Mouse (Mus musculus) liver, postnatal 0 days (tissue): ENCODE results near the gene Mafk. TPM values are rescaled to one million over a fixed set of nuclear protein-coding genes. Genes with fewer than 3 reads are reported as not detected.

ENCODE experiments used
- ATAC-seq: fragments of 200-750 bp; cut with Nextera tagmentation; 2 replicates; pipeline ENCODE4 v1.8.0; 2017; ENCODE audit warnings: mild to moderate bottlenecking, moderate library complexity
- DNase-seq: peaks from one replicate; pipeline ENCODE4 v3.0.0-alpha.2; 2016
- H3K27ac ChIP-seq: fragments of 300-500 bp; sonication (generic); 2 replicates; pipeline ENCODE4 v1.5.1; 2014; ENCODE audit warnings: antibody characterized with exemption, moderate library complexity, mild to moderate bottlenecking, low read depth
- H3K27me3 ChIP-seq: fragments of 300-500 bp; sonication (generic); 2 replicates; pipeline ENCODE4 v1.6.1; 2014; ENCODE audit warnings: low read length, control low read depth, mixed read lengths; ENCODE audit not compliant: insufficient read depth
- H3K36me3 ChIP-seq: fragments of 300-500 bp; sonication (generic); replicated peaks from 2 replicates; pipeline ENCODE4 v1.6.1; 2014; ENCODE audit warnings: mild to moderate bottlenecking, control low read depth, low read length, moderate library complexity, mixed read lengths; ENCODE audit not compliant: insufficient read depth
- H3K4me1 ChIP-seq: fragments of 300-500 bp; sonication (generic); 2 replicates; pipeline ENCODE4 v1.6.1; 2014; ENCODE audit warnings: antibody characterized with exemption, mild to moderate bottlenecking, control low read depth; ENCODE audit not compliant: insufficient read depth
- H3K4me2 ChIP-seq: fragments of 300-500 bp; sonication (generic); 2 replicates; pipeline ENCODE4 v1.6.1; 2014; ENCODE audit warnings: low read depth, mild to moderate bottlenecking, low read length, moderate library complexity, mixed read lengths
- H3K4me3 ChIP-seq: fragments of 300-500 bp; sonication (generic); 2 replicates; pipeline ENCODE4 v1.5.1; 2014; ENCODE audit warnings: low read depth, low read length
- H3K9ac ChIP-seq: fragments of 300-500 bp; sonication (generic); replicated peaks from 2 replicates; pipeline ENCODE4 v1.6.1; 2014; ENCODE audit warnings: mild to moderate bottlenecking, moderate library complexity
- H3K9me3 ChIP-seq: fragments of 300-500 bp; sonication (generic); 2 replicates; pipeline ENCODE4 v1.6.1; 2016; ENCODE audit warnings: mild to moderate bottlenecking, control low read depth, low read length, mixed read lengths
- CTCF ChIP-seq: sonication (generic); IDR thresholded peaks from 2 replicates; pipeline ENCODE4 v1.5.1; 2016; ENCODE audit warnings: antibody characterized with exemption, low read depth
- EP300 ChIP-seq: IDR thresholded peaks from 2 replicates; pipeline ENCODE4 v1.6.1; 2016; ENCODE audit warnings: antibody characterized with exemption, low read depth, mild to moderate bottlenecking
- WGBS: fragments of 180-500 bp; shearing (Covaris S2); extraction: QIAGEN DNeasy Blood & Tissue Kit; methylation state at CpG from one replicate; pipeline ENCODE4 v1.1.7; 2014; ENCODE audit not compliant: insufficient replicate concordance; 5-methylcytosine and 5-hydroxymethylcytosine counted together
- polyA plus RNA-seq: library from polyadenylated mRNA; unstranded; fragments of >200 nt; fragmentation: Nextera tagmentation; extraction: Ambion mirVana; gene quantifications from 2 replicates; pipeline ENCODE4 v1.2.1, GENCODE M21; 2015

The Mafk gene
- polyA plus RNA-seq, 1 experiment from 2014 or later = 19.1 TPM

DNA sequence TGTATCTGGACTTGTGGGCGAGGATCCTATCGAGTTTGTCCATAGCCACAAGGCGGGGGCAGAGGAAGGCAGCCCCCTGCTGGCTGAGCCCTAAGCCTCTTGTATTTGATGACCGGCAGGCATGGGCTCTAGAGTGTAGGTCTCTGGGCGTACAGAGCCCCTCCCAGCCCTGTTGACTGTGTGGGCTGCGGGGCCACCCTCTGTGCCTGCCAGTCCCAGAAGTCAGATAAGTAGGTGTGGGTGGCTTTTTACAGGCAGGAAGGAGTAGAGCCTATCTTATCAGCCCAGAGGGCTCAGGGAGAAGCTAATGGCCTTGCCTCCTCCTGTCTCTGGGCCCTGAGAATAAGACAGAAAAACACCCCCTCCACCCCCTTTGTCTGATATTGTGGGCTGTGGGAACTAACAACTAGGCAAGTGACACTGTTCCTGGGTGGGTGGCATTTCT lies 12.8 kb downstream of the Mafk start:
- DNase-seq (peak; percentile 79), ATAC-seq (peak; percentile 91)
- H3K4me3 ChIP-seq = no peak overlapping the region
- no peaks in the 10 kb centered on the region for H3K9me3 ChIP-seq
- H3K27me3 ChIP-seq = no peaks in the 10 kb centered on the region
- H3K4me2 ChIP-seq = peak overlapping the region; percentile 64
- TF ChIP-seq EP300 (peak; percentile 92), CTCF (peak; percentile 61)
- H3K36me3 ChIP-seq = peaks cover 37% of the 10 kb centered on the region
- WGBS = 10% methylated on average over 6 of the region's 6 CpGs
- H3K27ac ChIP-seq = peak overlapping the region; percentile 99
- H3K9ac ChIP-seq = peak overlapping the region; percentile 64
- peaks cover 37% of the 10 kb centered on the region for H3K4me1 ChIP-seq

GRCm38 (mm10) chr5:139804573-139805111 lies 13.3 kb downstream of the Mafk start:
- Histone ChIP-seq H3K4me2 (peak overlapping the region; percentile 64), H3K9ac (peak overlapping the region; percentile 64), H3K4me1 (peaks cover 37% of the 10 kb centered on the region), H3K36me3 (peaks cover 32% of the 10 kb centered on the region), H3K27me3 (no peaks in the 10 kb centered on the region), H3K27ac (peak overlapping the region; percentile 99), H3K4me3 (no peak overlapping the region), H3K9me3 (no peaks in the 10 kb centered on the region)
- TF ChIP-seq EP300 = peak; percentile 79
- no peak for TF ChIP-seq CTCF
- DNase-seq (peak; percentile 56), ATAC-seq (peak; percentile 48)
- WGBS = 51% methylated on average over 11 of the region's 11 CpGs

DNA sequence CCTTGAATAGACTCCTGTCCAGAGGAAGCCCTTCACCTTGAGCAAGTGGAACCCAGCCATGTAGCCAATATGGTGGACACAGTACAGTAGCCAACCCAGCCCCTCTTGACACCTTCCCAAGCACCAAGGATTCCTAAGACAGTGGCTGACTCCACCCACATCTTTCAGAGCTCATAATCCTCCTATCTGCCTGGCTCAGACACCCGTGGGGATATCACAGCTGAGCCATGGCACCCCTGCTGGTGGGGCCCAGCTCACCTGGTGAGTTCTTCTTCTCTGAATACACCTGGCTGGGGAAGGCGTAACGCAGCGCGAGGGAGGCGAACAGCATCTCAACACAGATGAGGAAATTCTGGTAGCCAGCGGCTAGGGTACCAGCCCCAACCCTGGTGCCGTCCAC lies 14.6 kb downstream of the Mafk start:
- 86% methylated on average over 8 of the region's 8 CpGs for WGBS

GRCm38 (mm10) chr5:139809397-139809796 lies 18.1 kb downstream of the Mafk start:
- Histone ChIP-seq H3K9me3 (no peaks in the 10 kb centered on the region), H3K4me2 (no peak overlapping the region)

More for the DNA sequence above, 14.6 kb downstream of the Mafk start:
- Histone ChIP-seq H3K36me3 (peaks cover 19% of the 10 kb centered on the region), H3K9me3 (no peaks in the 10 kb centered on the region), H3K4me3 (no peak overlapping the region), H3K27ac (peak overlapping the region; percentile 99), H3K4me2 (peak overlapping the region; percentile 64), H3K9ac (no peak overlapping the region), H3K4me1 (peaks cover 37% of the 10 kb centered on the region), H3K27me3 (no peaks in the 10 kb centered on the region)
- DNase-seq (peak; percentile 33), ATAC-seq (no peak)
- peak; percentile 57 for TF ChIP-seq EP300
- peak; percentile 54 for TF ChIP-seq CTCF

DNA sequence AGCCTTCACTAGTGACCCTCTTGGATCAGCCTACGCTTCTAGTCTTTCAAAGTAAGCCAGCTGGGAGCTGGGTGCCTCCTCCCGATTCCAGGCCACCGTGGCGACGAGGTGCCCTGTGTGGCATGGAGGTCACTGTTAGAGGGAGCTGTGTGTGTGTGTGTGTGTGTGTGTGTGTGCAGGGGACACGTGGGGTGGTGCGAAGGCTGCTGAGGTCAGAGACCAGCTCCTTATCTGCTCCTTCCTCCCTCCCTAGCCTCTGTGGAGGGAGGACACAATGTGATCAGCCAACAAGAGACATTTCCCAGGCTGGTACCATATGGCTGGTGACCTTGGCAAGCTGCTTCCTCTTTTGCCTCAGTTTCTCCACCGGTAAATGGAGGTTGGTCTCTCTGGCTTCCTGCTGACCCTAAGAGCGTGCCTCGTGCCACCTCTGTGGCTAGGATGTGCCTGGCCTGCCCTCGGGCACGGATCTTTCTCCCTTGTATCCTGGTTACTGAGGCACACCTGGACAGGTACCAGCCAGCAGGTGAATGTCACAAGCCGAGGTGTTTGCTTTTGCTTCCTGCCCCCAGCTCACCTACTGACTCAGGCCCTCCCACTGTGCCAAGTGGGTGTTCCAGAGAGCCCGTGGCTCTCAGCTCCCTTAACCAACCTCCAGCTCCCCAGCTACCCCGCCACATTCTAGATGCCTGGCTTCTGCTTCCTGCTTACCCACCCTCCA lies 20.5 kb downstream of the Mafk start:
- 64% methylated on average over 15 of the region's 15 CpGs for WGBS
- DNase-seq (peak; percentile 17), ATAC-seq (no peak)
- TF ChIP-seq CTCF (no peak), EP300 (no peak)
- Histone ChIP-seq H3K9me3 (no peaks in the 10 kb centered on the region), H3K27me3 (no peaks in the 10 kb centered on the region), H3K4me2 (no peak overlapping the region), H3K4me1 (peaks cover 13% of the 10 kb centered on the region), H3K4me3 (no peak overlapping the region), H3K36me3 (no peaks in the 10 kb centered on the region), H3K27ac (no peak overlapping the region), H3K9ac (0 out of 2 replicates have a peak overlapping the region, but pooled peaks have one; percentile 7)

More at GRCm38 (mm10) chr5:139809397-139809796, 18.1 kb downstream of the Mafk start:
- ATAC-seq (no peak), DNase-seq (peak; percentile 40)
- no peaks in the 10 kb centered on the region for H3K36me3 ChIP-seq
- H3K27me3 ChIP-seq = no peaks in the 10 kb centered on the region
- no peak overlapping the region for H3K27ac ChIP-seq
- peak; percentile 66 for TF ChIP-seq CTCF
- no peak for TF ChIP-seq EP300
- no peak overlapping the region for H3K4me3 ChIP-seq
- peaks cover 29% of the 10 kb centered on the region for H3K4me1 ChIP-seq
- WGBS = 48% methylated on average over 4 of the region's 4 CpGs
- H3K9ac ChIP-seq = no peak overlapping the region

GRCm38 (mm10) chr5:139812398-139813125 lies 21.2 kb downstream of the Mafk start:
- ATAC-seq (no peak), DNase-seq (peak; percentile 17)
- Histone ChIP-seq H3K9ac (0 out of 2 replicates have a peak overlapping the region, but pooled peaks have one; percentile 1), H3K27ac (no peak overlapping the region), H3K9me3 (no peaks in the 10 kb centered on the region), H3K27me3 (no peaks in the 10 kb centered on the region), H3K4me2 (no peak overlapping the region), H3K36me3 (no peaks in the 10 kb centered on the region), H3K4me1 (peaks cover 13% of the 10 kb centered on the region), H3K4me3 (no peak overlapping the region)
- TF ChIP-seq EP300 (no peak), CTCF (no peak)
- WGBS = 67% methylated on average over 20 of the region's 20 CpGs
